Mouse (Mus musculus): ENCODE results near the gene Cacng6.

Cacng6 gene

GRCm38 (mm10) chr7:3421297-3421696, 2.7 kb upstream of the Cacng6 start:
- DNase-seq, result no peak

- DNase-seq, result no peak
Observed at GRCm38 (mm10) chr7:3422051-3422450, 1.9 kb upstream of the Cacng6 start.

- no peak for DNase-seq
Observed at GRCm38 (mm10) chr7:3423430-3423829, 565 bp upstream of the Cacng6 start.

- no peak for DNase-seq
Observed at GRCm38 (mm10) chr7:3425141-3425540, 1.1 kb downstream of the Cacng6 start.

GRCm38 (mm10) chr7:3430161-3430560, 6.2 kb downstream of the Cacng6 start:
- no peak for DNase-seq

- DNase-seq, result no peak
Observed at GRCm38 (mm10) chr7:3432066-3432465, 8.1 kb downstream of the Cacng6 start.

GRCm38 (mm10) chr7:3437941-3438340, 13.9 kb downstream of the Cacng6 start:
- peak in 1 of 2 experiments; percentile 13 for DNase-seq

GRCm38 (mm10) chr7:3439984-3440383, 16.0 kb downstream of the Cacng6 start:
- no peak for DNase-seq

- no peak for DNase-seq
Observed at GRCm38 (mm10) chr7:3440526-3440925, 16.5 kb downstream of the Cacng6 start.

- no peak for DNase-seq
Observed at GRCm38 (mm10) chr7:3442476-3443062, 18.6 kb downstream of the Cacng6 start.

GRCm38 (mm10) chr7:3444678-3445077, 20.7 kb downstream of the Cacng6 start:
- DNase-seq, result no peak

- DNase-seq, result peak; percentile 6 to 25
Observed at GRCm38 (mm10) chr7:3446584-3446983, 22.6 kb downstream of the Cacng6 start.

GRCm38 (mm10) chr7:3447026-3447425, 23.0 kb downstream of the Cacng6 start:
- DNase-seq, result no peak

- peak; percentile 60 to 87 for DNase-seq
Observed at GRCm38 (mm10) chr7:3448737-3449454, 24.9 kb downstream of the Cacng6 start.

GRCm38 (mm10) chr7:3450671-3451070, 26.7 kb downstream of the Cacng6 start:
- DNase-seq, result no peak

- DNase-seq, result no peak
Observed at GRCm38 (mm10) chr7:3451161-3451560, 27.2 kb downstream of the Cacng6 start.

GRCm38 (mm10) chr7:3452821-3453485, 29.0 kb downstream of the Cacng6 start:
- DNase-seq, result no peak

GRCm38 (mm10) chr7:3453486-3454183, 29.6 kb downstream of the Cacng6 start:
- no peak for DNase-seq

- DNase-seq, result no peak
Observed at GRCm38 (mm10) chr7:3457111-3457840, 33.3 kb downstream of the Cacng6 start.

- DNase-seq, result no peak
Observed at GRCm38 (mm10) chr7:3457841-3458217, 33.8 kb downstream of the Cacng6 start.

GRCm38 (mm10) chr7:3460261-3460660, 36.3 kb downstream of the Cacng6 start:
- no peak for DNase-seq

GRCm38 (mm10) chr7:3463306-3463705, 39.3 kb downstream of the Cacng6 start:
- DNase-seq, result no peak

- no peak for DNase-seq
Observed at GRCm38 (mm10) chr7:3468614-3469013, 44.6 kb downstream of the Cacng6 start.

All from kidney, postnatal 36 days (tissue).